Comparison of ENCODE assay signal across 23 mouse cellular contexts in genomic region chr15:77893292-77893691, GRCm38 (mm10). TPM values are rescaled to one million over a fixed set of nuclear protein-coding genes. Genes with fewer than 3 reads are reported as not detected.
A peak's percentile ranks its signal among the peaks of the same experiment; 100 is the strongest.
DNase-seq lines count a peak whose midpoint lies in the region; ATAC-seq and TF ChIP-seq lines count a peak whose summit lies in the region.
"Had no signal": no experiment of that assay in that cellular context is flagged by ENCODE, and none has a peak within 500 bp of the region (broad histone marks: within the 10 kb centered on the region; RNA-seq: fewer than 3 reads in every experiment).

No protein-coding gene starts in this region.

- no peak overlapping the region for H3K27ac ChIP-seq in neural tube, embryonic 11.5 days (ENCODE audit: low read depth, low read length)
- peak overlapping the region; percentile 73 for H3K27ac ChIP-seq in lung, postnatal 0 days (ENCODE audit: low read length)
- H3K27ac ChIP-seq in midbrain, embryonic 11.5 days (ENCODE audit: low read depth, low read length), result no peak overlapping the region
- H3K27ac ChIP-seq: heart, embryonic 15.5 days; intestine, embryonic 15.5 days; stomach, postnatal 0 days had no signal

- ATAC-seq in neural tube, embryonic 11.5 days (ENCODE audit: insufficient read depth, low FRiP score, low TSS enrichment), result no peak
- ATAC-seq in lung, postnatal 0 days, result peak; percentile 86
- ATAC-seq in midbrain, embryonic 11.5 days (ENCODE audit: low FRiP score), result no peak
- ATAC-seq: CD4-positive, CD25-positive, alpha-beta regulatory T cell, adult 4 months; forebrain, embryonic 14.5 days; hindbrain, embryonic 16.5 days; intestine, embryonic 15.5 days; Patski had no signal

- DNase-seq in adrenal gland, postnatal 25 days, result peak; percentile 0
- no peak for DNase-seq in adrenal gland, adult 8-10 months
- peak; percentile 8 for DNase-seq in neural tube, embryonic 11.5 days (ENCODE audit: low spot score)
- no peak for DNase-seq in neural tube, embryonic 10.5 days (ENCODE audit: extremely low spot score, low spot score)
- DNase-seq in lung, postnatal 0 days (ENCODE audit: low spot score), result peak; percentile 83
- no peak for DNase-seq in midbrain, embryonic 11.5 days (ENCODE audit: low spot score, missing footprints)
- no peak for DNase-seq in layer of hippocampus, postnatal 36 days
- no peak for DNase-seq in spleen, adult 12 weeks (ENCODE audit: low spot score)
- DNase-seq: cerebellum, adult 8-10 months; cerebellum, postnatal 36 days; gastrocnemius, postnatal 25 days; heart, adult 18-20 months; heart, postnatal 36 days; kidney, adult 8-10 months; kidney, postnatal 14 days; thymus, adult 2 months had no signal

- TF ChIP-seq EP300 in lung, postnatal 0 days (IDR thresholded peaks at IDR 0.05), result peak; percentile 65; the same call in 1 of the 2 replicates

- H3K4me2 ChIP-seq in neural tube, embryonic 11.5 days (ENCODE audit: low read depth), result no peak overlapping the region
- H3K4me2 ChIP-seq in lung, postnatal 0 days (replicated peaks; ENCODE audit: low read depth, low read length), result no peak overlapping the region
- no peak overlapping the region for H3K4me2 ChIP-seq in midbrain, embryonic 11.5 days
- H3K4me2 ChIP-seq: heart, embryonic 15.5 days; intestine, embryonic 15.5 days had no signal

- no peaks in the 10 kb centered on the region for H3K36me3 ChIP-seq in neural tube, embryonic 11.5 days (ENCODE audit: control insufficient read depth, insufficient read depth, low read length)
- no peaks in the 10 kb centered on the region for H3K36me3 ChIP-seq in lung, postnatal 0 days (ENCODE audit: insufficient read depth, low read length)
- no peaks in the 10 kb centered on the region for H3K36me3 ChIP-seq in midbrain, embryonic 11.5 days (ENCODE audit: control insufficient read depth, insufficient read depth, low read length)
- H3K36me3 ChIP-seq: heart, embryonic 15.5 days; intestine, embryonic 15.5 days had no signal

- H3K4me1 ChIP-seq in neural tube, embryonic 11.5 days (ENCODE audit: control insufficient read depth, insufficient read depth, low read length), result no peaks in the 10 kb centered on the region
- peaks cover 6% of the 10 kb centered on the region; the same call in 1 of the 2 replicates for H3K4me1 ChIP-seq in lung, postnatal 0 days (ENCODE audit: insufficient read depth, low read depth, low read length)
- no peaks in the 10 kb centered on the region for H3K4me1 ChIP-seq in midbrain, embryonic 11.5 days (ENCODE audit: control insufficient read depth, insufficient read depth, low read length)
- H3K4me1 ChIP-seq: heart, embryonic 15.5 days had no signal

- H3K27me3 ChIP-seq in neural tube, embryonic 11.5 days (ENCODE audit: control insufficient read depth, insufficient read depth, low read length), result no peaks in the 10 kb centered on the region
- H3K27me3 ChIP-seq in lung, postnatal 0 days (replicated peaks; ENCODE audit: insufficient read depth, low read length), result no peaks in the 10 kb centered on the region
- H3K27me3 ChIP-seq in midbrain, embryonic 11.5 days (ENCODE audit: control insufficient read depth, insufficient read depth, low read length), result no peaks in the 10 kb centered on the region
- H3K27me3 ChIP-seq: heart, embryonic 15.5 days; intestine, embryonic 15.5 days; Patski had no signal

- no peaks in the 10 kb centered on the region for H3K9me3 ChIP-seq in neural tube, embryonic 11.5 days (ENCODE audit: control insufficient read depth, low read length)
- H3K9me3 ChIP-seq in lung, postnatal 0 days (ENCODE audit: low read length), result no peaks in the 10 kb centered on the region
- no peaks in the 10 kb centered on the region for H3K9me3 ChIP-seq in midbrain, embryonic 11.5 days (ENCODE audit: control insufficient read depth, low read length)
- H3K9me3 ChIP-seq: heart, embryonic 15.5 days; intestine, embryonic 15.5 days had no signal

- WGBS in neural tube, embryonic 11.5 days, result 73% methylated on average over 10 of the region's 10 CpGs
- WGBS in lung, postnatal 0 days, result 34% methylated on average over 10 of the region's 10 CpGs
- WGBS in midbrain, embryonic 11.5 days, result 79% methylated on average over 10 of the region's 10 CpGs

- no peak overlapping the region for H3K4me3 ChIP-seq in neural tube, embryonic 11.5 days (ENCODE audit: low read depth, low read length)
- H3K4me3 ChIP-seq in lung, postnatal 0 days (ENCODE audit: low read depth, low read length), result no peak overlapping the region
- no peak overlapping the region for H3K4me3 ChIP-seq in midbrain, embryonic 11.5 days (ENCODE audit: low read depth, low read length)
- H3K4me3 ChIP-seq: heart, embryonic 15.5 days; intestine, embryonic 15.5 days had no signal

- H3K9ac ChIP-seq in neural tube, embryonic 11.5 days (ENCODE audit: low read length), result no peak overlapping the region
- H3K9ac ChIP-seq in lung, postnatal 0 days (replicated peaks; ENCODE audit: low read depth), result no peak overlapping the region
- H3K9ac ChIP-seq in midbrain, embryonic 11.5 days (ENCODE audit: low read length), result no peak overlapping the region
- H3K9ac ChIP-seq: heart, embryonic 15.5 days; intestine, embryonic 15.5 days had no signal

- TF ChIP-seq CTCF in lung, postnatal 0 days (IDR thresholded peaks at IDR 0.05), result no peak

RNA-seq across cellular contexts. Expression of gene Txn2, which starts 35.5 kb away (rescaled TPM):
- total RNA-seq in adrenal gland, postnatal 25 days (2021), result 483 and 599 TPM in 2 replicates
- 100 to 1,000 TPM; 548 to 745 (median 627) TPM for total RNA-seq in adrenal gland, adult 8-10 months (2022)
- polyA plus RNA-seq in neural tube, embryonic 11.5 days (2014; fragmentation: Nextera tagmentation; extraction: Ambion mirVana), result 262 and 277 TPM in 2 replicates
- 121 and 122 TPM in 2 replicates for polyA plus RNA-seq in lung, postnatal 0 days (2015; fragmentation: Nextera tagmentation; extraction: Ambion mirVana)
- polyA plus RNA-seq in midbrain, embryonic 11.5 days (2014; fragmentation: Nextera tagmentation; extraction: Ambion mirVana), result 242 and 255 TPM in 2 replicates
- 100 to 1,000 TPM; 125 to 135 TPM for total RNA-seq in layer of hippocampus, postnatal 36 days (2021)

RNA-seq across cellular contexts. Expression of gene Myh9, which starts 51.3 kb away (rescaled TPM):
- 325 and 352 TPM in 2 replicates for total RNA-seq in adrenal gland, postnatal 25 days (2021)
- total RNA-seq in adrenal gland, adult 8-10 months (2022), result 100 to 1,000 TPM; 304 to 366 (median 340) TPM
- 24.5 and 25.3 TPM in 2 replicates for polyA plus RNA-seq in neural tube, embryonic 11.5 days (2014; fragmentation: Nextera tagmentation; extraction: Ambion mirVana)
- polyA plus RNA-seq in lung, postnatal 0 days (2015; fragmentation: Nextera tagmentation; extraction: Ambion mirVana), result 59.3 and 67.3 TPM in 2 replicates
- polyA plus RNA-seq in midbrain, embryonic 11.5 days (2014; fragmentation: Nextera tagmentation; extraction: Ambion mirVana), result 16.4 and 19.6 TPM in 2 replicates
- total RNA-seq in layer of hippocampus, postnatal 36 days (2021), result 100 to 1,000 TPM in 1 of 2 experiments, 10 to 100 TPM in 1; 92.4 to 103 TPM

Comparison
In these comparisons a context has a peak if more than half of its experiments do, and no peak if none do; other contexts are left out.
1. DNase-seq: peak in adrenal gland, postnatal 25 days (single experiment), neural tube, embryonic 11.5 days (single experiment) and lung, postnatal 0 days (single experiment); none in adrenal gland, adult 8-10 months (single experiment), neural tube, embryonic 10.5 days (single experiment), midbrain, embryonic 11.5 days (single experiment), layer of hippocampus, postnatal 36 days (0 of 2) and spleen, adult 12 weeks (single experiment).